Mouse (Mus musculus): ENCODE data around the gene Plcl1.

DNA sequence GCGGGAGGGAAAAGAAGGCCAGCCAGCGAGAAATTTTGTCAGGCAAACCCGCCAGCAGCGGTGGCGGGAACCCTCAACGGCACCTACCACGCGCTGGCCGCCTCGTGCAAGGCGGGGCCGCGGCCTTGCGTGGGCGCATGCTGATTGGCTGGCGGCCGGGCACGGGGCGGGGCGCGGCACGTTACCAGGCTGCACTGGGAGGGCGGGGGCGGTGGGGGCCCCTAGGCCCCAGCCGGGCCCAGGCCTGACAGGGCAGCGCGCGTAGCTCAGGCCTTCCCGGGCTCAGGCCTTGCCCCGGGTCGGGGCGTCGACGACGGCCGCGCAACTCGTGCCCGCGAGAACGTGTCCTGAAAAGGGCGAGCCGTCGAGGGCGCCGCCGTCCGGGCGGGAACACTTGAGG, 43.1 kb upstream of the Plcl1 start:
- TF ChIP-seq CTCF (IDR thresholded peaks at IDR 0.05; ENCODE audit: borderline replicate concordance, insufficient read depth, low read depth, low read length) (no peak), POLR2A (IDR thresholded peaks at IDR 0.05; ENCODE audit: borderline replicate concordance, insufficient read depth, low read length) (no peak)

Data from cerebellum, adult 2 months (tissue).